Mouse (Mus musculus): ENCODE measurements around the gene Mlst8.

DNA sequence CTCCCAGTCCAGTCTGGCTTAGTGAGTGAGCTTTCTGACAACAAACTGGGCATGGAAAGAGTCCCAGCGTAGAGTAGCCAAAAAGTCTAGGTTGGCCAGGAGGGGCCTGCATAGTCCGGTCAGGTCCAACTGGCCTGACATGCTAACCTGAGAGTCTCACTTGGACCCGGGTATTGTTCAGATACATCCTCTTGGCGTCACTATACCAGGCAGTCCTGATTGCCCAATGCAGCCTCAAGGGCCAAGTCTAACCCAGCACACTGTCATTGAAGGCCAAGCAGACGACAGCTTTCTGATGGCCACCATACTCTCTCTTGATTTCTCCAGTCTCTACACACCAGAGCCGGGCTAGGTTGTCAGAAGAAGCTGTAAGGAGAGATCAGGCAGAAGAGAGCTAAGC, 3.3 kb downstream of the Mlst8 start:
- no peak for TF ChIP-seq POLR2A (IDR thresholded peaks at IDR 0.05; ENCODE audit: low read depth, low read length)
- no peak for TF ChIP-seq CTCF (IDR thresholded peaks at IDR 0.05; ENCODE audit: extremely low read depth, insufficient read length, insufficient replicate concordance, low read depth, low read length)
